Mouse (Mus musculus): ENCODE results near the gene Olfr1254. TPM values are rescaled to one million over a fixed set of nuclear protein-coding genes. Genes with fewer than 3 reads are reported as not detected.

Olfr1254 gene
- polyA plus RNA-seq (2021; fragmentation: Nextera tagmentation), result not detected in 2 replicates
- long read RNA-seq, experiment 1, result 0 reads
- long read RNA-seq, experiment 2, result 0 reads

GRCm38 (mm10) chr2:89793519-89793918, at the start of gene Olfr1254:
TSS of gene Olfr1254 (minus strand) at chr2:89793619.

DNA sequence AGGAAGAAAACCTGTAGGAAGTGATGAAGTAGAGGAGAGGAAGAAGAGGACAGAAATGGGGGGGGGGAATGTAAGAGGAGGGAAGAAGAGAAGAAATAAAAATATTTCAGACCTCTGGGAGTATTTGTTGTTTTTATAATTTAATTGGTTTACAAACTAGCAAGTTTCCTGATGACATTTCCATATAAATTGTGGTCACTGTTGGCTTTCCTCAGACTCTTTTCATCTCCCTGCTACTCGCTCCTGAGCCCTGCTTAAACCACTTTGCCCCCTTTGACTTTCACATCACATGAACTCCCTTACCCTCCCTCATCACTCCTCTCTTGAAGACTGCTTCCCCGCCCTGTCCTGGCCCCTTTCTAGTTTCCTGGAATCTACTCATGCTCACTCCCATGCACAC, 48.0 kb upstream of the Olfr1254 start, which contains the start of gene Olfr1256:
TSS of gene Olfr1256 (minus strand) at position 101 of the 400 bp plus-strand sequence.

DNA sequence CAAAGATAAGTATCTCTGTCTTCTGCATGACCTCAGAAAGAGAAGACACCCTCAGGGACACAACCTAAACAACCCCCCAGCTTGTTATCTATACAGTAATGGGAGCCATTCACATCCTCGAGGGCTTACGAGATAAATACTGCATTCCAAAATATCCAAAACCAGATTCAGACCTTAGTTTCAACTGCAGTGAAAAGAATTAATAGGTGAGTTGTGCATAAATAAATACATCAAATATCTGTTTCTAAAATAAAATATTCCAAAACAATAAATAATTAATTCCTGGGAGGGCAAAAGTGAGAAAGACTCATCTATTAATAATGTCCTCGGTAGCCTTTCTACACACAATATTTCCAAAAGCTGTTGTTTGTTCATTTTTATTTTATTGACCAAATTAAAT, 18.3 kb upstream of the Olfr1254 start, which contains the start of gene Olfr1255:
TSS of gene Olfr1255 (plus strand) at position 301 of the 400 bp plus-strand sequence.

GRCm38 (mm10) chr2:89756990-89757389, 36.4 kb downstream of the Olfr1254 start, which contains the start of gene Olfr1253:
TSS of gene Olfr1253 (minus strand) at chr2:89757090.

Other genes starting within 250 kb of the Olfr1254 start
- not detected in 2 replicates for gene Olfr1245, start 215.2 kb downstream of the Olfr1254 start, polyA plus RNA-seq (2021; fragmentation: Nextera tagmentation)
- gene Olfr1246, start 200.5 kb downstream of the Olfr1254 start, polyA plus RNA-seq (2021; fragmentation: Nextera tagmentation), result not detected in 2 replicates
- gene Olfr1247, start 179.5 kb downstream of the Olfr1254 start, polyA plus RNA-seq (2021; fragmentation: Nextera tagmentation), result not detected in 2 replicates
- not detected in 2 replicates for gene Olfr1248, start 175.4 kb downstream of the Olfr1254 start, polyA plus RNA-seq (2021; fragmentation: Nextera tagmentation)
- not detected in 2 replicates for gene Olfr1249, start 158.6 kb downstream of the Olfr1254 start, polyA plus RNA-seq (2021; fragmentation: Nextera tagmentation)
- gene Olfr1250, start 132.2 kb downstream of the Olfr1254 start, polyA plus RNA-seq (2021; fragmentation: Nextera tagmentation), result not detected in 2 replicates
- not detected in 2 replicates for gene Olfr1251, start 121.7 kb downstream of the Olfr1254 start, polyA plus RNA-seq (2021; fragmentation: Nextera tagmentation)
- gene Olfr1252, start 68.6 kb downstream of the Olfr1254 start, polyA plus RNA-seq (2021; fragmentation: Nextera tagmentation), result not detected in 2 replicates
- not detected in 2 replicates for gene Olfr1253, start 36.5 kb downstream of the Olfr1254 start, polyA plus RNA-seq (2021; fragmentation: Nextera tagmentation)
- gene Olfr1255, start 18.4 kb upstream of the Olfr1254 start, polyA plus RNA-seq (2021; fragmentation: Nextera tagmentation), result not detected in 2 replicates
- not detected in 2 replicates for gene Olfr1256, start 47.9 kb upstream of the Olfr1254 start, polyA plus RNA-seq (2021; fragmentation: Nextera tagmentation)
- not detected in 2 replicates for gene Olfr48, start 54.6 kb upstream of the Olfr1254 start, polyA plus RNA-seq (2021; fragmentation: Nextera tagmentation)
- not detected in 2 replicates for gene Olfr1257, start 84.8 kb upstream of the Olfr1254 start, polyA plus RNA-seq (2021; fragmentation: Nextera tagmentation)
- gene Olfr1258, start 133.7 kb upstream of the Olfr1254 start, polyA plus RNA-seq (2021; fragmentation: Nextera tagmentation), result 0.01 TPM in 1 of 2 replicates, not detected in the other
- gene Olfr1259, start 155.0 kb upstream of the Olfr1254 start, polyA plus RNA-seq (2021; fragmentation: Nextera tagmentation), result not detected in 2 replicates
- not detected in 2 replicates for gene Olfr1260, start 180.7 kb upstream of the Olfr1254 start, polyA plus RNA-seq (2021; fragmentation: Nextera tagmentation)
- gene Olfr1261, start 197.6 kb upstream of the Olfr1254 start, polyA plus RNA-seq (2021; fragmentation: Nextera tagmentation), result not detected in 2 replicates
- gene Olfr1262, start 206.5 kb upstream of the Olfr1254 start, polyA plus RNA-seq (2021; fragmentation: Nextera tagmentation), result not detected in 2 replicates
- not detected in 2 replicates for gene Olfr1263, start 218.5 kb upstream of the Olfr1254 start, polyA plus RNA-seq (2021; fragmentation: Nextera tagmentation)
- gene Olfr1264, start 232.0 kb upstream of the Olfr1254 start, polyA plus RNA-seq (2021; fragmentation: Nextera tagmentation), result not detected in 2 replicates
- not detected in 2 replicates for gene Olfr1265, start 241.7 kb upstream of the Olfr1254 start, polyA plus RNA-seq (2021; fragmentation: Nextera tagmentation)

All from left cerebral cortex, adult 6 months (tissue).